Mouse (Mus musculus): ENCODE data around the gene Zbtb20. TPM values are rescaled to one million over a fixed set of nuclear protein-coding genes. Genes with fewer than 3 reads are reported as not detected.

Gene Zbtb20
- polyA plus RNA-seq, 2 experiments: 0.40 to 2.2 TPM

GRCm38 (mm10) chr16:43515538-43515937 lies 639.9 kb downstream of the Zbtb20 start:
- no peak for TF ChIP-seq CTCF (IDR thresholded peaks at IDR 0.05; ENCODE audit: low read depth)
- TF ChIP-seq EP300 (IDR thresholded peaks at IDR 0.05; ENCODE audit: low read depth): no peak
- no peaks in the 10 kb centered on the region for H3K27me3 ChIP-seq (ENCODE audit: control insufficient read depth, insufficient read depth, low read length)
- no peaks in the 10 kb centered on the region for H3K36me3 ChIP-seq (replicated peaks; ENCODE audit: control insufficient read depth, insufficient read depth, low read depth)
- H3K9me3 ChIP-seq (ENCODE audit: control insufficient read depth, low read length): no peaks in the 10 kb centered on the region
- ATAC-seq (ENCODE audit: insufficient read depth) (no peak), DNase-seq (ENCODE audit: low read depth in 3 of 3, low spot score in 3 of 3) (no peak)
- H3K4me2 ChIP-seq (ENCODE audit: low read depth): no peak overlapping the region
- H3K4me1 ChIP-seq (replicated peaks; ENCODE audit: control insufficient read depth in 2 of 2, insufficient read depth in 2 of 2, low read length in 1 of 2): no peaks in the 10 kb centered on the region
- no peak overlapping the region for H3K4me3 ChIP-seq (ENCODE audit: insufficient read depth in 1 of 2, low read depth in 2 of 2, low read length in 2 of 2)
- no peak overlapping the region for H3K9ac ChIP-seq (replicated peaks)
- WGBS (ENCODE audit: insufficient replicate concordance): 49% methylated on average over 4 of the region's 4 CpGs
- no peak overlapping the region for H3K27ac ChIP-seq

- Histone ChIP-seq H3K27me3 (ENCODE audit: control insufficient read depth, insufficient read depth, low read length) (no peaks in the 10 kb centered on the region), H3K4me2 (ENCODE audit: low read depth) (no peak overlapping the region), H3K9me3 (ENCODE audit: control insufficient read depth, low read length) (no peaks in the 10 kb centered on the region), H3K36me3 (replicated peaks; ENCODE audit: control insufficient read depth, insufficient read depth, low read depth) (no peaks in the 10 kb centered on the region), H3K27ac (no peak overlapping the region), H3K9ac (replicated peaks) (no peak overlapping the region), H3K4me3 (ENCODE audit: insufficient read depth in 1 of 2, low read depth in 2 of 2, low read length in 2 of 2) (no peak overlapping the region), H3K4me1 (replicated peaks; ENCODE audit: control insufficient read depth in 2 of 2, insufficient read depth in 2 of 2, low read length in 1 of 2) (no peaks in the 10 kb centered on the region)
- ATAC-seq (ENCODE audit: insufficient read depth) (no peak), DNase-seq (ENCODE audit: low read depth in 3 of 3, low spot score in 3 of 3) (no peak)
- TF ChIP-seq CTCF (IDR thresholded peaks at IDR 0.05; ENCODE audit: low read depth): no peak
- TF ChIP-seq EP300 (IDR thresholded peaks at IDR 0.05; ENCODE audit: low read depth): no peak
- WGBS (ENCODE audit: insufficient replicate concordance): 53% methylated on average over 2 of the region's 2 CpGs
These were observed 644.6 kb downstream of the Zbtb20 start for GRCm38 (mm10) chr16:43520274-43520673.

GRCm38 (mm10) chr16:43522482-43522881 lies 646.8 kb downstream of the Zbtb20 start:
- ATAC-seq (ENCODE audit: insufficient read depth) (no peak), DNase-seq (ENCODE audit: low read depth in 3 of 3, low spot score in 3 of 3) (no peak)
- WGBS (ENCODE audit: insufficient replicate concordance): 60% methylated on average over 4 of the region's 4 CpGs

GRCm38 (mm10) chr16:43524179-43524578 lies 648.5 kb downstream of the Zbtb20 start:
- TF ChIP-seq EP300 (IDR thresholded peaks at IDR 0.05; ENCODE audit: low read depth) (no peak), CTCF (IDR thresholded peaks at IDR 0.05; ENCODE audit: low read depth) (no peak)
- H3K9ac ChIP-seq (replicated peaks): no peak overlapping the region
- no peak overlapping the region for H3K4me2 ChIP-seq (ENCODE audit: low read depth)
- H3K27ac ChIP-seq: no peak overlapping the region
- no peak overlapping the region for H3K4me3 ChIP-seq (ENCODE audit: insufficient read depth in 1 of 2, low read depth in 2 of 2, low read length in 2 of 2)
- 65% methylated on average over 9 of the region's 9 CpGs for WGBS (ENCODE audit: insufficient replicate concordance)
- H3K9me3 ChIP-seq (ENCODE audit: control insufficient read depth, low read length): no peaks in the 10 kb centered on the region
- no peaks in the 10 kb centered on the region for H3K4me1 ChIP-seq (replicated peaks; ENCODE audit: control insufficient read depth in 2 of 2, insufficient read depth in 2 of 2, low read length in 1 of 2)
- DNase-seq (ENCODE audit: low read depth in 3 of 3, low spot score in 3 of 3) (no peak), ATAC-seq (ENCODE audit: insufficient read depth) (no peak)
- no peaks in the 10 kb centered on the region for H3K27me3 ChIP-seq (ENCODE audit: control insufficient read depth, insufficient read depth, low read length)
- no peaks in the 10 kb centered on the region for H3K36me3 ChIP-seq (replicated peaks; ENCODE audit: control insufficient read depth, insufficient read depth, low read depth)

More at GRCm38 (mm10) chr16:43522482-43522881, 646.8 kb downstream of the Zbtb20 start:
- Histone ChIP-seq H3K9ac (replicated peaks) (no peak overlapping the region), H3K4me1 (replicated peaks; ENCODE audit: control insufficient read depth in 2 of 2, insufficient read depth in 2 of 2, low read length in 1 of 2) (no peaks in the 10 kb centered on the region), H3K27ac (no peak overlapping the region), H3K27me3 (ENCODE audit: control insufficient read depth, insufficient read depth, low read length) (no peaks in the 10 kb centered on the region), H3K9me3 (ENCODE audit: control insufficient read depth, low read length) (no peaks in the 10 kb centered on the region), H3K4me2 (ENCODE audit: low read depth) (no peak overlapping the region), H3K36me3 (replicated peaks; ENCODE audit: control insufficient read depth, insufficient read depth, low read depth) (no peaks in the 10 kb centered on the region), H3K4me3 (ENCODE audit: insufficient read depth in 1 of 2, low read depth in 2 of 2, low read length in 2 of 2) (no peak overlapping the region)
- TF ChIP-seq EP300 (IDR thresholded peaks at IDR 0.05; ENCODE audit: low read depth) (no peak), CTCF (IDR thresholded peaks at IDR 0.05; ENCODE audit: low read depth) (no peak)

- no peaks in the 10 kb centered on the region for H3K36me3 ChIP-seq (replicated peaks; ENCODE audit: control insufficient read depth, insufficient read depth, low read depth)
- no peak overlapping the region for H3K27ac ChIP-seq
- no peaks in the 10 kb centered on the region for H3K9me3 ChIP-seq (ENCODE audit: control insufficient read depth, low read length)
- no peak for ATAC-seq (ENCODE audit: insufficient read depth)
- H3K9ac ChIP-seq (replicated peaks): no peak overlapping the region
- 78% methylated on average over 6 of the region's 6 CpGs for WGBS (ENCODE audit: insufficient replicate concordance)
- H3K27me3 ChIP-seq (ENCODE audit: control insufficient read depth, insufficient read depth, low read length): no peaks in the 10 kb centered on the region
- no peak overlapping the region for H3K4me2 ChIP-seq (ENCODE audit: low read depth)
- no peak for TF ChIP-seq EP300 (IDR thresholded peaks at IDR 0.05; ENCODE audit: low read depth)
- TF ChIP-seq CTCF (IDR thresholded peaks at IDR 0.05; ENCODE audit: low read depth): no peak
- DNase-seq (ENCODE audit: low read depth in 3 of 3, low spot score in 3 of 3): no peak
- no peaks in the 10 kb centered on the region for H3K4me1 ChIP-seq (replicated peaks; ENCODE audit: control insufficient read depth in 2 of 2, insufficient read depth in 2 of 2, low read length in 1 of 2)
- H3K4me3 ChIP-seq (ENCODE audit: insufficient read depth in 1 of 2, low read depth in 2 of 2, low read length in 2 of 2): no peak overlapping the region
These were observed 649.9 kb downstream of the Zbtb20 start for GRCm38 (mm10) chr16:43525624-43526023.

Measured in liver, embryonic 14.5 days (tissue).